Comparison of ENCODE assay signal across 8 mouse cellular contexts in genomic region chr7:111083733-111084120, GRCm38 (mm10). TPM values are rescaled to one million over a fixed set of nuclear protein-coding genes. Genes with fewer than 3 reads are reported as not detected.
DNase-seq lines count a peak whose midpoint lies in the region; ATAC-seq and TF ChIP-seq lines count a peak whose summit lies in the region.

No protein-coding gene starts in this region.

- 11% methylated on average over 4 of the region's 4 CpGs for WGBS in heart, embryonic 16.5 days
- WGBS in forebrain, embryonic 16.5 days = 10% methylated on average over 4 of the region's 4 CpGs
- WGBS in midbrain, embryonic 10.5 days = 22% methylated on average over 4 of the region's 4 CpGs

- peak overlapping the region; percentile 88 for H3K9ac ChIP-seq in heart, embryonic 16.5 days (ENCODE audit: low read length)
- H3K9ac ChIP-seq in MEL (ENCODE audit: control insufficient read depth, low read depth, low read length, poor library complexity, severe bottlenecking) = peak overlapping the region; percentile 97
- H3K9ac ChIP-seq in forebrain, embryonic 16.5 days (replicated peaks; ENCODE audit: low read depth, low read length) = peak overlapping the region; percentile 95

- H3K27ac ChIP-seq in heart, embryonic 16.5 days (ENCODE audit: low read length) = peak overlapping the region; percentile 99
- peak overlapping the region; percentile 98 for H3K27ac ChIP-seq in MEL (ENCODE audit: control insufficient read depth, low read depth, low read length)
- peak overlapping the region; percentile 100 for H3K27ac ChIP-seq in forebrain, embryonic 16.5 days (ENCODE audit: low read length)
- H3K27ac ChIP-seq in midbrain, embryonic 10.5 days (replicated peaks) = peak overlapping the region; percentile 100

- no peaks in the 10 kb centered on the region for H3K27me3 ChIP-seq in heart, embryonic 16.5 days (ENCODE audit: control insufficient read depth, insufficient read depth, low read length)
- no peaks in the 10 kb centered on the region for H3K27me3 ChIP-seq in MEL (ENCODE audit: control insufficient read depth in 1 of 2, insufficient read depth in 2 of 2, low read length in 2 of 2)
- H3K27me3 ChIP-seq in forebrain, embryonic 16.5 days (replicated peaks; ENCODE audit: control insufficient read depth, insufficient read depth, low read length) = no peaks in the 10 kb centered on the region
- H3K27me3 ChIP-seq in midbrain, embryonic 10.5 days (ENCODE audit: low read depth, poor library complexity, severe bottlenecking) = no peaks in the 10 kb centered on the region

- no peak for DNase-seq in heart, adult 11 months
- DNase-seq in MEL (ENCODE audit: low read depth, low spot score) = peak; percentile 58
- DNase-seq in midbrain, embryonic 10.5 days (ENCODE audit: low spot score) = no peak
- no peak for DNase-seq in retina, postnatal 1 day
- no peak for DNase-seq in adrenal gland, adult 2 months

- no peak for TF ChIP-seq RAD21 in MEL (IDR thresholded peaks at IDR 0.05; ENCODE audit: low read depth, low read length)

- TF ChIP-seq EP300 in MEL (IDR thresholded peaks at IDR 0.05; ENCODE audit: low read depth in 1 of 2, low read length in 2 of 2) = no peak

- H3K36me3 ChIP-seq in heart, embryonic 16.5 days (ENCODE audit: control insufficient read depth, insufficient read depth) = peaks cover 24% of the 10 kb centered on the region
- peaks cover 22 to 31% of the 10 kb centered on the region in 2 experiments for H3K36me3 ChIP-seq in MEL (ENCODE audit: control insufficient read depth in 1 of 2, insufficient read depth in 2 of 2, low read length in 2 of 2)
- peaks cover 20% of the 10 kb centered on the region for H3K36me3 ChIP-seq in forebrain, embryonic 16.5 days (ENCODE audit: control insufficient read depth, insufficient read depth)
- peaks cover 30% of the 10 kb centered on the region for H3K36me3 ChIP-seq in midbrain, embryonic 10.5 days

- peak overlapping the region; percentile 82 for H3K4me2 ChIP-seq in heart, embryonic 16.5 days (ENCODE audit: low read depth, low read length)
- H3K4me2 ChIP-seq in forebrain, embryonic 16.5 days (ENCODE audit: low read length) = peak overlapping the region; percentile 53

- no peak for TF ChIP-seq POLR2A in MEL (IDR thresholded peaks at IDR 0.05; ENCODE audit: control insufficient read depth in 1 of 2, insufficient read depth in 1 of 2, low read depth in 1 of 2, low read length in 2 of 2, poor library complexity in 1 of 2)

- TF ChIP-seq CTCF in MEL (IDR thresholded peaks at IDR 0.05 in 2 of 3, conservative IDR thresholded peaks at IDR 0.05 in 1 of 3; ENCODE audit: control insufficient read depth in 1 of 3, insufficient read depth in 1 of 3, low read depth in 2 of 3, low read length in 3 of 3, poor library complexity in 1 of 3, severe bottlenecking in 1 of 3) = no peak

- H3K79me2 ChIP-seq in MEL (ENCODE audit: control insufficient read depth, insufficient read depth, low read length, poor library complexity) = peaks cover 42% of the 10 kb centered on the region

- H3K9me3 ChIP-seq in heart, embryonic 16.5 days (replicated peaks; ENCODE audit: control insufficient read depth, low read length) = no peaks in the 10 kb centered on the region; the same call in 1 of the 2 replicates
- no peaks in the 10 kb centered on the region for H3K9me3 ChIP-seq in MEL (replicated peaks; ENCODE audit: insufficient read depth, low read length)
- H3K9me3 ChIP-seq in forebrain, embryonic 16.5 days (ENCODE audit: control insufficient read depth, low read length) = no peaks in the 10 kb centered on the region
- no peaks in the 10 kb centered on the region; the same call in 1 of the 2 replicates for H3K9me3 ChIP-seq in midbrain, embryonic 10.5 days (replicated peaks)

- ATAC-seq in heart, embryonic 16.5 days (replicated peaks; ENCODE audit: extremely low read depth, insufficient read depth, low FRiP score) = no peak
- ATAC-seq in forebrain, embryonic 16.5 days = no peak
- no peak for ATAC-seq in monocyte, adult 5-6 weeks (replicated peaks; ENCODE audit: insufficient number of reproducible peaks, low FRiP score, low TSS enrichment, poor library complexity, severe bottlenecking)

- H3K4me1 ChIP-seq in heart, embryonic 16.5 days (ENCODE audit: control insufficient read depth, insufficient read depth, low read length) = peaks cover 18% of the 10 kb centered on the region
- peaks cover 8 to 14% of the 10 kb centered on the region in 2 experiments; a peak in 3 of 4 replicates for H3K4me1 ChIP-seq in MEL (ENCODE audit: control insufficient read depth in 1 of 2, insufficient read depth in 2 of 2, low read length in 2 of 2)
- H3K4me1 ChIP-seq in forebrain, embryonic 16.5 days (replicated peaks; ENCODE audit: control insufficient read depth, insufficient read depth, low read length) = peaks cover 19% of the 10 kb centered on the region
- peaks cover 30% of the 10 kb centered on the region for H3K4me1 ChIP-seq in midbrain, embryonic 10.5 days

- peak overlapping the region; percentile 79 for H3K4me3 ChIP-seq in heart, embryonic 16.5 days (ENCODE audit: low read length)
- H3K4me3 ChIP-seq in MEL (ENCODE audit: control insufficient read depth in 1 of 2, insufficient read depth in 1 of 2, low read depth in 2 of 2, low read length in 2 of 2) = peak overlapping the region; percentile 65 to 94
- H3K4me3 ChIP-seq in forebrain, embryonic 16.5 days (replicated peaks; ENCODE audit: low read length) = peak overlapping the region; percentile 88
- peak overlapping the region; percentile 99 for H3K4me3 ChIP-seq in midbrain, embryonic 10.5 days

TF ChIP-seq in MEL, 35 proteins besides CTCF, POLR2A, EP300 and RAD21:
- TF ChIP-seq ZC3H11A (IDR thresholded peaks at IDR 0.05; ENCODE audit: low read depth, low read length) = no peak
- no peak for TF ChIP-seq ZMIZ1 (IDR thresholded peaks at IDR 0.05; ENCODE audit: low read depth, low read length)
- peak; percentile 83 for TF ChIP-seq MYC (IDR thresholded peaks at IDR 0.05; ENCODE audit: low read depth, low read length)
- no peak for TF ChIP-seq KAT2A (conservative IDR thresholded peaks at IDR 0.05; ENCODE audit: low read depth, low read length)
- no peak for TF ChIP-seq TAL1 (IDR thresholded peaks at IDR 0.05; ENCODE audit: low read length)
- TF ChIP-seq GATA1 (IDR thresholded peaks at IDR 0.05; ENCODE audit: low read depth, low read length) = no peak
- peak; percentile 73 for TF ChIP-seq MAX (IDR thresholded peaks at IDR 0.05; ENCODE audit: low read length)
- peak; percentile 82; the same call in 1 of the 2 replicates for TF ChIP-seq MXI1 (IDR thresholded peaks at IDR 0.05; ENCODE audit: low read depth, low read length)
- TF ChIP-seq NELFE (IDR thresholded peaks at IDR 0.05; ENCODE audit: low read depth, low read length) = no peak; the same call in 1 of the 2 replicates
- TF ChIP-seq ZKSCAN1 (IDR thresholded peaks at IDR 0.05; ENCODE audit: low read depth, low read length) = no peak
- no peak for TF ChIP-seq UBTF (IDR thresholded peaks at IDR 0.05; ENCODE audit: borderline replicate concordance, insufficient read depth, low read depth, low read length)
- TF ChIP-seq TCF12 (IDR thresholded peaks at IDR 0.05; ENCODE audit: low read depth, low read length) = no peak
- no peak for TF ChIP-seq ELF1 (IDR thresholded peaks at IDR 0.05; ENCODE audit: low read depth, low read length)
- no peak for TF ChIP-seq JUND (IDR thresholded peaks at IDR 0.05; ENCODE audit: low read depth, low read length)
- no peak for TF ChIP-seq MAZ (IDR thresholded peaks at IDR 0.05; ENCODE audit: low read depth, low read length)
- TF ChIP-seq SIN3A (IDR thresholded peaks at IDR 0.05; ENCODE audit: low read length) = 0 out of 2 replicates have a peak, but pooled peaks have one; percentile 60
- peak; percentile 72 for TF ChIP-seq ZNF384 (IDR thresholded peaks at IDR 0.05; ENCODE audit: low read depth, low read length)
- no peak for TF ChIP-seq HCFC1 (IDR thresholded peaks at IDR 0.05; ENCODE audit: low read depth, low read length)
- no peak for TF ChIP-seq ETS1 (IDR thresholded peaks at IDR 0.05; ENCODE audit: low read depth, low read length)
- TF ChIP-seq CHD1 (IDR thresholded peaks at IDR 0.05; ENCODE audit: low read depth, low read length) = peak; percentile 98

RNA-seq across cellular contexts. Expression of gene Eif4g2, which starts 0.9 kb away (rescaled TPM):
- 544 and 627 TPM in 2 replicates for polyA plus RNA-seq in heart, embryonic 16.5 days (2015; fragmentation: Nextera tagmentation; extraction: Ambion mirVana)
- total RNA-seq in MEL (2012; rRNA removed) = 332 and 344 TPM in 2 replicates
- polyA plus RNA-seq in MEL (2012; ENCODE audit: insufficient read depth in 1 of 2, insufficient read length in 2 of 2, low read depth in 1 of 2, low replicate concordance in 2 of 2, missing spikeins in 1 of 2) = 100 to 1,000 TPM; 935 to 958 TPM
- polyA plus RNA-seq in forebrain, embryonic 16.5 days (2015; fragmentation: Nextera tagmentation; extraction: Ambion mirVana) = 1,250 and 1,378 TPM in 2 replicates
- polyA plus RNA-seq in midbrain, embryonic 10.5 days (2016; fragmentation: Nextera tagmentation; extraction: Ambion mirVana) = 1,390 and 1,545 TPM in 2 replicates
- 604 to 1,278 TPM (median 709 TPM) in 3 replicates for total RNA-seq in monocyte, adult 5-6 weeks (2017)
- 1,000 to 10,000 TPM in 1 of 2 experiments, 100 to 1,000 TPM in 1; 881 to 1,038 TPM for total RNA-seq in adrenal gland, adult 2 months (2021)
- 16.9 and 25.6 TPM in 2 replicates for polyA plus RNA-seq in adrenal gland, adult 2 months (2012; rRNA removed)

RNA-seq across cellular contexts. Expression of gene Ctr9, which starts 55.0 kb away (rescaled TPM):
- polyA plus RNA-seq in heart, embryonic 16.5 days (2015; fragmentation: Nextera tagmentation; extraction: Ambion mirVana) = 38.6 and 40.3 TPM in 2 replicates
- total RNA-seq in MEL (2012; rRNA removed) = 37.5 and 37.9 TPM in 2 replicates
- polyA plus RNA-seq in MEL (2012; ENCODE audit: insufficient read depth in 1 of 2, insufficient read length in 2 of 2, low read depth in 1 of 2, low replicate concordance in 2 of 2, missing spikeins in 1 of 2) = 100 to 1,000 TPM in 1 of 2 experiments, 10 to 100 TPM in 1; 42.8 to 141 TPM
- 87.0 and 93.8 TPM in 2 replicates for polyA plus RNA-seq in forebrain, embryonic 16.5 days (2015; fragmentation: Nextera tagmentation; extraction: Ambion mirVana)
- 81.6 and 93.9 TPM in 2 replicates for polyA plus RNA-seq in midbrain, embryonic 10.5 days (2016; fragmentation: Nextera tagmentation; extraction: Ambion mirVana)
- 45.3 to 55.4 TPM (median 55.0 TPM) in 3 replicates for total RNA-seq in monocyte, adult 5-6 weeks (2017)
- total RNA-seq in adrenal gland, adult 2 months (2021) = 10 to 100 TPM; 33.7 to 52.0 TPM
- polyA plus RNA-seq in adrenal gland, adult 2 months (2012; rRNA removed) = 3.2 and 3.4 TPM in 2 replicates

Comparison
In these comparisons a context has a peak if more than half of its experiments do, and no peak if none do; other contexts are left out.
1. RNA of gene Eif4g2, which starts 0.9 kb away (polyA plus RNA-seq): 1,390 to 1,545 TPM in midbrain, embryonic 10.5 days, 1,250 to 1,378 TPM in forebrain, embryonic 16.5 days, 935 to 958 TPM in MEL and 544 to 627 TPM in heart, embryonic 16.5 days; 16.9 to 25.6 TPM in adrenal gland, adult 2 months; every median in the first group is over 10 times any median in the second.
2. Peak in every context shown above with its lines, with median percentiles within 50 percentile points of each other: H3K27ac ChIP-seq, H3K4me3 ChIP-seq and H3K9ac ChIP-seq.